Mouse (Mus musculus) urinary bladder, postnatal 25 days (tissue): ENCODE results near the gene Ankfy1.
"Not testable (repeated sequence)": the region's sequence is repeated elsewhere in the genome, so short reads cannot be mapped to it uniquely, and the experiment has no call there.

Experiments used
- DNase-seq: peaks from one replicate; pipeline ENCODE4 v3.0.0; 2022; ENCODE audit warnings: low spot score

Ankfy1 gene

DNA sequence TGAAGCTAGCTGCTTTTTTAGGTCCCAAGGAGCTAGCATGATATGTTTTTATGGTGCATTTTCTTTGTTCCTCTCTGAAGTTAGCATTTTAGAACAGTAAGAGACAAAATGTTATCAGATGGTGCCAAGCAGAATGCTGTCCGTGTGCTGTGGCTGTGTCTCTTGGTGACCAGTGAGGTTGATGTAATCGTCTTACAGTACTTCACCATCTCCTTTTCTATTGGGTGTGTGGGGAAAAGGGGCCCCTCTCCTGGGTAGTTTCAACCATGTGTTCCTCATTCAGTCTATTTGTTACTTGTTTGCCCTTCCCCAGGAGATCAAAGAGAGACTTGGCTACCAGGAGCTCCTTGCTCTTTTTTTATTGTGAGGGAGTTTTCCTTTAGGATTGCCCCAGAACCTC, 33.4 kb downstream of the Ankfy1 start:
- no peak for DNase-seq

DNA sequence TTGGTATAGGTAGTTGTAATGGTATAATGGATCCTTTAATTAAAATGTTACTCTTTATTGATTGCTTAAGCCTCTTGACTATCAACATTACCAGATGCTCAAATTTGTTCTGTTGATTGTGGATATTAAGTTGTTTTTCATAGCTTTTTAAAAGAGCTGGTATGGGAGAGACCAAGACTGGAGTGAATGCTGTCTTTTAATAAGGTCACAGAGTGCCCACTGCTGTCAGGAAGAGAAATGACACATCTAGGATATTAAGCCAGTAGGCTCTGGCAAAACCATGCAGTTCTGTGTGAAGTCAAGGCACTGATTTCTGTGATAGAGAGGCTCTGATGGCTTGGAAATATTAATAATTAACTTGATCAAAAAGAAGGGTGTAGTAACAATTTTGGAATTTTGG, 34.1 kb downstream of the Ankfy1 start:
- DNase-seq: no peak

DNA sequence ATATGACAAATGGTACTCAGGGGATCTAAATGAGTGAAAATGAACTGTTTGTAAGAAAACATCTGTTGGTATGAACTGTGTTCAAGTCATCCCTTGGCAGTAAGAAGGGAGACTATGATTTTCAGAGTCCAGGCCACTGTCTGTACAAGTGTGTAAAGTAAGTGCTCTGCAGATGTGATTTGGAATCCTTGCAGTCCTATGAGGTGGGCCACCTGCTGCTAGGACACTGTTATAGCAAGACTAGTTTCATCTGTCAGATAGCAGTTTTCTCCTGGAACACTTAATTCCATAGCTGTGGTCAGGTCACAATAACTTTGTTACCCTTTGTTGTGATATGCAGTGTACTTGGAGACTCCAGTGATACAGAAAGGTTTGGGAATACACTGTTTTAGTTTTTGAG, 36.2 kb downstream of the Ankfy1 start:
- no peak for DNase-seq

DNA sequence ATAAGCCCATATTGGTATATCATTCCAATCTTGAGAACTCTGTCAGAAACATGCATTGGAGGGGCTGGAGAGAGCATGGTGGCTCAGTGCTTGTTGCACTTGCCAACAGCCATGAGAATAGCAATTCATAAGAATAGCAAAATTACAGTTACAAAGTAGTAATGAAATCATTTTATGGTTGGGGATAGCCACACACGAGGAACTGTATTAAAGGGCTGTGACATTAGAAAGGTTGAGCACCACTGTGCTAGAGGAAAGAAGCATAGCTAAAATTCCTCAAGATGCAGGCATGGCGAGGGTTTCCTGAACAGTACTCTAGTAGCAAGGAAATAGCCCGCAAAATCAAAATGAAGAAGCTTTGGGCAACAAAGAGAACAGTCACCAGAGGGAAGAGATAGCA, 43.9 kb downstream of the Ankfy1 start:
- no peak for DNase-seq

DNA sequence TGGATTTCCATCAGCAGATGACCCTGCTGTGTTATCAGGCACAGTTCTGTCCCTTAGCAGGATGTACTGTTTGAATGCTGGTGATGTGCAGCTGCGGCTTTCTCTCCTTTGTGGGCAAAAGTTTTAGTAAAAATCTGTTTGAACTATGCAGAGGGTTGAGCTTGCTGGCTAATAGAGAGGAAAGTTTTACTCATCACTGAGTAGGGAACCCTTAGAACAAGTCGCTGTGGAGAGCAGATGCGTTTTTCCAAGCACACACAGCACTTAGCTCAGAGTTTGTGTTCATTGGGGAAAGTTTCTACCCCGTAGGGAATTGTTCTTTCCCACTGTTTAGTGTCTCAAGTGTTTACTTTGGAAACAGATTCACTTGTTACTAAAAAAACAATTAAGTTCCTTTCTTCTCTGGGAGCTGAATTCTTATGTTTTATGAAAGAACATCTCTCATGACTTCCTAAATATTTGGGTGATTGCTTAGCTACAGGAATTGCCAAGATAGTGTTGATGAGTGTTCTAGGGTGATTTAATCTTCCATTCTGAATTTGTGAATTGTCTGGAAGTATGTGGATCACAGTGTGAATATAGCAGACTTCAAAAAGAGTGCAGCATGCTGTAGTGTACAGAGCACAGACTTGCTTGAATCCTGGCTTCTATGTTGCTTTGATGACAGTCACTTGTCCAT, 45.2 kb downstream of the Ankfy1 start:
- no peak for DNase-seq

DNA sequence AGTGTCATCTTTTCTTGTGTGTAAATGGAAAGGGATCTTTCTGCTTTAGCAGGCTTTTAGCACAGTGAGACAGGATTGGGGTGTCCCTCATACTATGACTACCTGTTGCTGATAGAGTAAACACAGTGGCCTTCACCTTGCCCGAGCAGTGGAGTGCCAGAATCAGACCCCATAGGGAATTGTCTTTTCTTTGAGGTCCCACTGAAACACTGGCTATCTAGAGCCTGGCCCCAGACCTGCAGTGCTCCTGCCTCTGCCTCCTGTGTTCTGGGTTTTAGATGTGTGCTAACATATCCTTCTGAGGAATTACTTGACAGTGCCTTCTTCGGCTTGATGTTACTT, 45.7 kb downstream of the Ankfy1 start:
- no peak for DNase-seq

DNA sequence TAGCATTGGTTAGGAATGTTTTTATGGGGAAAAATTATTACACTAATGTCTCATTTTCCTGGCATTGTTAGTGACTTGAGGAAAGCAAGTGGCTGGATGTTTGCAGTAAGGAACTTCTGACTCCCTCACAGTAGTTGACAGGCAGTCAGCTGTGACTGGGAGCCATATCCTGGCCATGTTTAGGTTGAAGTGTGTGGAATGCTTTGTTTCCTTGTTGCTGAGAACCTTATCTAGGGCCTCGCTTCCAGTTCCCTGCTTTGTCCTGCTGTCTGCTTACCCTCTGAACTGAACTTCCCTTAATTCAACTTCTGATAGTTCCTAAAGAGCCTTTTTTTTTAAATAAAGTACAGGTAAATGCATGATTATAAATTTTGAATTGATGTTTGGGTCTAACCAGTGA, 46.5 kb downstream of the Ankfy1 start:
- DNase-seq: no peak

DNA sequence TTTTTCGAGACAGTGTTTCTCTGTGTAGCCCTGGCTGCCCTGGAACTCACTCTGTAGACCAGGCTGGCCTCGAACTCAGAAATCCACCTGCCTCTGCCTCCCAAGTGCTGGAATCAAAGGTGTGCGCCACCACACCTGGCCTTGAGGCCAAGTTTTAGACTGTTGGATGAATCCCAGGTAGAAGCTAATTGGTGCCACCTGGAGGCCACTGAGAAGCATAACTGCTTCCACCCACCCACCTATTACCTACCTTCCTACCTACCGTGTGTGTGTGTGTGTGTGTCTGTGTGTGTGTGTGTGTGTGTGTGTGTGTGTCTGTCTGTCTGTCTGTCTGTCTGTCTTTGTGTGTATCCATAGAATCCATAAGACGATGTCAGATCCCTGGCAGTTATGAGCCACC, 47.7 kb downstream of the Ankfy1 start:
- DNase-seq: not testable (repeated sequence)

DNA sequence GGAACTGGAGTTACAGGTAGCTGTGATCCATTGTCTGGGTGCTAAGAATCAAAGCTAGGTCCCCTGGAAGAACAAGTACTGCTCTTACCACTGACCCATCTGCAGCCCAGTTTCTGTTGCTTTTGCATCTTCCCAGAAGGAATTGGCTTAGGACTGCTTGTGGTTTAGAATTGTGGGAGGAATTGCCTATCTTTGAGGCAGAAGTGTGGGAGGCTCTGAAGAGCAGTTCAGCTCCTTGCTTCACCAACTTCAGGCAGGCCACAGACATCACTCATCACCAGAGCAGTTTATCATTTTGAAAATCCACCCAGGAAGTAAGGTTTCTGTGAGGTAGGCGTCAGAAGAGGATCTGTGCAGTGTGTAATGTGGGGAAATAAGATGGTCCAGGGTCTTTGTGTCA, 49.2 kb downstream of the Ankfy1 start:
- no peak for DNase-seq

DNA sequence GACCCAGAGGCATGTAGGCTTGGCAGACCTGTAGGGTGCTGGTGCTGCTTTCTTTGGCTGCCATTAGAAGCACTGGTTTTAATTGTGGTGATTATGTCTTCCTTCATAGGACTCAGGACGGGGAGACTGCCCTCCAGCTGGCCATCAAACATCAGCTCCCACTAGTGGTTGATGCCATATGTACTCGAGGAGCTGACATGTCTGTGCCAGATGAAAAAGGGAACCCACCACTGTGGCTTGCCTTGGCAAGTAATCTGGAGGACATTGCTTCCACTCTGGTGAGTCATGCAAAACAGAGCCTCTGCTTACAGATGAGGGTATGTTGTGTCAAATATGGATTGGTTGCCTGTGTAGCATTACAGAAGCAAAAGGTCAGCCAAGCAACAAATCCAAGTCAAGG, 62.1 kb downstream of the Ankfy1 start:
- DNase-seq: no peak

DNA sequence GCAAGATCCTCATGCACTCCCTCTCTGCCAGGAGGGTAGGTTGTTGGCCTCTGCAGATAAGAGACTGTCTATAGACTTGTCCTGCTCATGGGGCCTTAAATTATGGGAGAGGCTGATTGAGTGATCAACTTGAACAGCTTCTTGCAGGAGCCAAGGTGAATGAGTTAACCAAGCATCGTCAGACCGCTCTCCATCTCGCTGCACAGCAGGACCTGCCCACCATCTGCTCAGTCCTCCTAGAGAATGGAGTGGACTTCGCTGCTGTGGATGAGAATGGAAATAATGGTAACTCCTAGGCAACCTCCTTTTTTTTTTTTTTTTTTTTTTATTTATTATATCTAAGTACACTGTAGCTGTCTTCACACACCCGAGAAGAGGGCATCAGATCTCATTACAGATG, 68.5 kb downstream of the Ankfy1 start:
- no peak for DNase-seq

DNA sequence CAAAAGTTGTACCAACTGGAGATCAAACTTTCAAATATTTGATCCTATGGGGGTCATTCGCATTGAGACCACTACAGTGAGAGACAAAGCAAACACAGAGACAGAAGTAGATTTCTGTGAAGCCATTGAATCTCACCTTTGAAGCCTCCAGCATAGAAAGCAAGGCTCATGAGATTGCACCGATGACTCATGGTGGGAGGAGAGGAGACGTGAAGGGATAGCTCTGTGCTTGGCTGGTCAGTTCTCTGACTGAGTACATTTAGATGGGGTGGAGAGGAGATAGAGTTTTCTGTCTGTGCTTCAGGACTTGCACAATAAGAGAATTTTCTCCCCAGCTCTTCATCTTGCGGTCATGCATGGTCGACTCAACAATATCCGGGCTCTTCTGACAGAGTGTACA, 69.8 kb downstream of the Ankfy1 start:
- DNase-seq: no peak

DNA sequence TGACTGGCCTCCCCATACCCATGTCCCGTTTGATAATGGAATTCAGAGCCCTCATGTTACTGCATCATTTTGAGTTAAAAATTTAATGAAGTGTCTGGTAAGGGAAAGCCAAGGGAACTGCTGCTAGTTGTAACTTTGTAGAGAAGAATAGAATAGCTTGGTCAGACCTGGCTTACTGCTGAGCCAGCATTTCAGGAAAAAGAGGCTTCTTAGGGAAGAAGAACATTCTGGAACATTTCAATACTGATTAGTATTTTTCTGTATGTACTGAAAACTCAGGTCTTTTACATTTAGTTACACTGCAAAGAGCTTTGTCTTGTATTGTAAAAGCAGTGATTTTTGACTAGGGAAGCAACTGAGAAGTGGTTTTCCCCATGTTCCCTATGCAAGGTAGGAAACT, 71.0 kb downstream of the Ankfy1 start:
- DNase-seq: no peak

DNA sequence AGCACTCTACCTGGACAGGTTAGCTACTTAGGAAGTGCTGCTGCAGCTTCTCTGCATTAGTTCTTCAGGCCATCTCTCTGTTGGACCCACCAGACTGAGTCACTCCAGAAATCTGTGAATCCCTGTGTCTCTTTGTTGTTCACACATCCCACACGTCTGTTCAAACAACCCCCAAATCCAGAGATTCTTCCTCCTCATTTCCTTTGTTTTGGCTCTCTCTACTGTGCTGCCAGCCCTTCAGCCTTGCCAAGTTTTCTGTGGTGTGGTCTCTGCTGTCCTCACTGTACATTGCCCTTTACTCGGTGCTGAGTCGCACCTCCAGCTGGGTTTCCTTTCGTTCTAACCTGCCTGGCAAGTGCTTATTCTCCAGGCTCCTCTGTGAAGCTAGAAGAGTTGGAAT, 74.5 kb downstream of the Ankfy1 start:
- DNase-seq: no peak

DNA sequence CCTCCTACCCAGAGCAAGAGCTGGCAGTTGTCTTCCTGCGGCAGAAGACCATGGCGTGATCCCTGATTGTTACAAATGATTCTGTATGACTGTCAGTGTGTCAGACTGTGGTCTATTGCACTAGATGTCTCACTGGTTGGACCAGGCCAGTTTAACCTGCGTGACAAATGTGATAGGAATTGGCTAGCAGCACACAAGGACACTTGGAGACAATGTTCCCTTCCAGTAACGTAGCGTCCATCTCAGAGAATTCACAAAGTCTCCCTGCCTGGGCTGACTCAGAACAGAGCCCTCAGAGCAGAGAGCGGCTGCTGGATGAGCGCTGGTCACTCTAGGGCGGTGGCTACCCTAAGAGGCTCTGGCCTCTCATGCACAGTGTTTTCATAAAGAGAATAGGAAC, 77.9 kb downstream of the Ankfy1 start:
- no peak for DNase-seq

DNA sequence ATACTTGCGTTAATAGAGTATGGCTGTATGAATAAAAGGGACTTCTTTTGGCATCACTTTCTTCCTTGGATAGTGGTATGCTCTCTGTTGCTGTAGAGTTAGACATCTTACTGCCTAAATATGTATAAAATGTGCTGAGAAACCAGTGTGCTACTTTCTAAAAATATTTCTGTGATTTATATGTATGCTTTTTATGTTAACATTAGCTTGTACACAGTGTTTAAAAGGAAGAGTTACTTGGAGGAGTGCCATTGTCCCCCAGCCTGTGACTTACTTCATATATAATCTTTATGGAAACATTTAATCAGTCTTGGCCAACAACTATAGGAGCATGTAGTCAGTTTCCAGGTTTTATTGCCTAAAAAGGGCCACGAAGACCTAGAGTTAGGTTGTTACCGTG, 79.3 kb downstream of the Ankfy1 start:
- no peak for DNase-seq

DNA sequence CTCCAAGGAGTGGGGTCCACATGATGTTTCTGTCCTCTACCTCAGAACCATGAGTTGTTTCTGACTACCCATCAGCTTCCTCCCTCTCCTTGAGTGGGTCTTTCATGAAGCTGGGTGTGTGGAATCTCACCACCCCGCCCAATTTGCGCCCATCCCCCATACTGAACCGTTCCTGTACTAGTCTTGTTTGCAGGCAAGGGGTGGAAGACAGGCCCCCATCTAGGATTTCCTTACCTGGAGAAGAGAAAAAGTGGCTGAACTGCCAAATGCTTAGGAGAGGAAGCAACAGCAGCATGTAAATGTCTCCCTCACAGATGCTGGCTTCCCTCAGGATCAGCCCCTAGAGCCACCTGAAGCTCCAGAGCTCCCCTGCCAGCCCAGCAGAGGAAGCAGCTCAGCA, 80.5 kb downstream of the Ankfy1 start:
- DNase-seq: no peak

DNA sequence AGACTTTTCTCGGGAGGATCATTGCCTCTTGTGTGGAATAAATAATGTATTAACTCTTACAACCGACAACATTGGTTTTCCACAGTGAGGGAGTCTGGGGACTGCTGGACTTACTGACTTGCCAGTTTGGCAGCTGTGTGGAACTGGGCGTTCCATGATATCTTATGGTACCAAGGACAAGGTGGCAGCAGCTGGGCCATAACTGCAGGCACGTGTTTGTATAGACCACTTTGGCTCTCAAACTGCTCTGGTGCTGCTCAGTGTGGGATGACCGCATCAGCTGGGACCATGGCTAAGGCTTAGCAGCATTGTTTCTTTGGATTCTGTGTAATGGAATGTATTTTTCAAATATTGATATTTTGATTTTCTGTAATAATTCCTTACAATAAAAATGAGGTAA, 81.0 kb downstream of the Ankfy1 start:
- DNase-seq: no peak

DNA sequence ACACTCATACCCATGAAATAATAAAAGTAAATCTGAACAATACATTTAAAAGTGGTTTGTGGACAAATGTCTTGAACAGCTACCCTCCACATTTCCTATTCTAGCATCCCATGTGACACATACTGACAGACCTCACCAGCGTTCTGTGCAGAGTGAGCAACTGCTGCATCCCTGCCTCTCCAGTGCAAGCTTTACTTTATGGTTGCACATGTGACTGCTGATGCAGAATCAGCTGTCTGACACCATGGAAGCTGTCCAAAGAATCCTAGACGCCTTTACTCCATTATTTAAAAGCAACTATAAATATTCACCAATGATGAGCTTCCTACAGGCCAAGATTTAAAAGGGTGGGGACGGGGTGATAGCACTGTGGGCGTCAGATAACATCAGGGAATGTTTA, 81.7 kb downstream of the Ankfy1 start:
- no peak for DNase-seq

DNA sequence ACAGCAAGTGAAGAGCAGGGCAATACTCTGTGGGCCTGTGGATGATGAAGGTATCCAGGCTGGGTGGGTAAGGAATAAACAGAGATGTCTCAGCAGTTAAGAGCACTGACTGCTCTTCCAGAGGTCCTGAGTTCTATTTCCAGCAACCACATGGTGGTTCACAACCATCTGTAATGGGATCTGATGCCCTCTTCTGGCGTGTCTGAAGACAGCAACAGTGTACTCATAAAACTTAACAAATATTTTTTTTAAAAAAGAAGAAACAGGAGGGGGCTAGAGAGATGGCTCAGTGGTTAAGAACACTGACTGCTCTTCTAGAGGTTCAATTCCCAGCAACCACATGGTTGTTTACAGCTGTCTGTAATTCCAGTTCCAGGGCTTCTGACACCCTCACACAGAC, 82.8 kb downstream of the Ankfy1 start:
- DNase-seq: not testable (repeated sequence)

DNA sequence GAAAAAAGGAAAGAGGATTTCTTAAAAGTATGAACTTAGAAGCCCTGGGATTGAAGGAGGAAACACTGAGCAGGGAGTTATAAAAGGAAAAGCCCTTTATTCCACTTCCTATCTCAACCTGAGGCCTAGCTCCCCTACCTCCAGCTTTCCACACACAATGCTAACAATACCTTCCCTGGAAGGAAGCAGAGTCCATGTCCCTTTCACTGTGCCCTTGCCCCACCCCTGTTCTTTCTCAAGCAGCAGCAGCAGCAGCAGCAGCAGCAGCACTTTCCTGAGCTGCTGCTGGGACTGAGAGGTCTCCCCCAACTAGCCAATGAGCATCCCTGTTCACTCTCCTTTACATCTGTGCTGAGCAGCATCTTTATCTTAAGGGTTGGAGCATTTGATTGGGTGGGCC, 89.2 kb downstream of the Ankfy1 start:
- DNase-seq: no peak

DNA sequence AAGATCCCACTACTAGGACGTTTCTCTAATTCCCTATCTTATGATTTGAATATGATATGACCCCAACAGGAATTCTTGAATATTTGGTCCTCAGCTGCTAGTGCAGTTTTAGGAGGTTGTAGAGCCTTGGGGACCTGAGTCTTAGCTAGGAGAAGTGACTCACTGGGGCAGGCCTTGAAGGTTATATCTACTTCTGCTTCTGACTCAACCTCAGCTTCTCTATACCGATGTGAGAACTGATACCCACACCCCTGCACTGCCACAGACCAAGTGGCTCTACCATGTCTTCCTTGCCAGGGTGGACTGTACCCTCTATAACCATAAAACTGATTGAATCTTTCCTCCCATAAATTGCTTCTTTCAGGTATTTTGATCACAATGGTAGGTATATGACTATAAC, 92.3 kb downstream of the Ankfy1 start:
- no peak for DNase-seq

DNA sequence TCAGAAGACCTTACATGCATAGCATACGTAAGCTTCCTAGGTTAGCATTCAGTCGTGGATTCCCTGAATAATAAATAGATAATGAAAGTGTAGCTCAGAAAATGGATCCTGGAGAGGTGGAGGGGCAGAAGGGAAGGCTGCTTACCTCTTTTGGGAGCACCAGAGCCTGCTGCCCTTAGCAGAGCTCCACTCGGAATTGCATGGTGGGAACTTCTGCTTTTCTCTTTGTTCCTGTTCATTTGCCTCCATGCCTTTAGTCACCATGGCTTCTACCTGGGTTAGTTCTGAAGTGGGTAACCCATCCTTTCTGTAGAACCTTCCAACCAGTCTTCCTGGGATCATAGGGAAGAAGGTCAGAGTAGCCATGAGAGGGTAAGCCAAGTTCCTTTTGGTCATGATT, 92.7 kb downstream of the Ankfy1 start:
- DNase-seq: no peak

DNA sequence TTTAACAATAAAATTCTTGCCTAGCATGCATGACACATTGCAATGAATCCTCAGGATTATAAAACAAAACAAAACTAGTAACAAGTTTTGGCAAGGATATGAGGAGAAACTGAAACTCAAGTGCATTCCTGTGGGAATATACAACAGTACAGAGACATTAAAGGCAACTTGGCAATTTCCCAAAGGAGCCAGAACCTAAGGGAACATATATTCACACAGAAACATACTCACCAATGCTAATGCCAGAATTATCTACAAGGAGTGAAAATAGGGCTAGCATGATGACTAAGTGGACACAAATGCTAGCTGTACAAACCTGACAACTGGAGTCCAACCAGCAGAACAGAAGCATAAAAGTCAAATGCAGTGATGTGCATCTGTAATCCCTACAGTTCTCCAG, 102.2 kb downstream of the Ankfy1 start:
- no peak for DNase-seq

DNA sequence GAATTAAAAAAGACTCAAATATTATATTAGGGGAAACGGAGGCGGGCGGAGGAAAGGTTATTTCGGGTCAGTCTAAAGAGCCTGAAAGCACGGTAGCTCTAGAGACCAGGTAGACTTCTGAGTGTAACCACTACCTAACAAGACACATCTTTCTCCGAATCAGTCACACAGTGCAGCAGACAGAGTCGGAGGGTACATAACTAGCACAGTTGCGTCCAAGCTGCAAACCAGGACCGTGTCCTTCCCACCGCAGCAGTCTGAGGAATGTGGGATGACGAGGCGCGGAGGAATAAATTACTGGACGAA, 105.3 kb downstream of the Ankfy1 start:
- DNase-seq: no peak
